Comparison of ENCODE assay signal across 23 mouse cellular contexts in the genomic region with DNA sequence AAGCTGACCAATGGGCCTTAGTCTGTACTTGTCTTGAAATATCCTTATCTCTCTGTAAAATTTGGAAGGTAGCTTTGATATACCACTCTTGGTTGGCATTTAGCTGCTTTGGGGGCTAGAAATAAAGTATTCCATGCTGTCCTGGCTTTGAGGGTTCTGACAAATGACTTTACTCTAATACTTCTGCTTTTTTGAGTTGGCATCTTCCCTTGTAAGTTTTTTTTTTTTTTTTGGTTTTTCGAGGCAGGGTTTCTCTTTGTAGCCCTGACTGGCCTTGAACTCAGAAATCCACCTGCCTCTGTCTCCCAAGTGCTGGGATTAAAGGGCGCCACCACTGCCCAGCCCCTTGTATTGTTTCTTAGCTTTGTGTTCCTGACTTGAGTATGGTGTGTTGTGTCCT. TPM values are rescaled to one million over a fixed set of nuclear protein-coding genes. Genes with fewer than 3 reads are reported as not detected.
A peak's percentile ranks its signal among the peaks of the same experiment; 100 is the strongest.
DNase-seq lines count a peak whose midpoint lies in the region; ATAC-seq and TF ChIP-seq lines count a peak whose summit lies in the region.
"Had no signal": no experiment of that assay in that cellular context is flagged by ENCODE, and none has a peak within 500 bp of the region (broad histone marks: within the 10 kb centered on the region; RNA-seq: fewer than 3 reads in every experiment).

No protein-coding gene starts in this region.

- no peaks in the 10 kb centered on the region for H3K27me3 ChIP-seq in MEL (ENCODE audit: control insufficient read depth in 1 of 2, insufficient read depth in 2 of 2, low read length in 2 of 2)
- no peaks in the 10 kb centered on the region for H3K27me3 ChIP-seq in kidney, embryonic 15.5 days
- H3K27me3 ChIP-seq in neural tube, embryonic 15.5 days (replicated peaks), result no peaks in the 10 kb centered on the region
- H3K27me3 ChIP-seq: embryonic facial prominence, embryonic 13.5 days; embryonic facial prominence, embryonic 15.5 days; Patski had no signal

- H3K4me1 ChIP-seq in MEL (ENCODE audit: control insufficient read depth in 1 of 2, insufficient read depth in 2 of 2, low read length in 2 of 2), result peaks cover 3 to 14% of the 10 kb centered on the region in 2 experiments
- H3K4me1 ChIP-seq in kidney, embryonic 15.5 days, result peaks cover 10% of the 10 kb centered on the region
- peaks cover 13% of the 10 kb centered on the region for H3K4me1 ChIP-seq in neural tube, embryonic 15.5 days

- no peak for TF ChIP-seq RAD21 in MEL (IDR thresholded peaks at IDR 0.05; ENCODE audit: low read depth, low read length)

- H3K36me3 ChIP-seq in MEL (ENCODE audit: control insufficient read depth in 1 of 2, insufficient read depth in 2 of 2, low read length in 2 of 2), result peaks cover 0 to 14% of the 10 kb centered on the region in 2 experiments; a peak in 2 of 4 replicates
- H3K36me3 ChIP-seq in kidney, embryonic 15.5 days, result no peaks in the 10 kb centered on the region
- no peaks in the 10 kb centered on the region for H3K36me3 ChIP-seq in neural tube, embryonic 15.5 days
- H3K36me3 ChIP-seq: embryonic facial prominence, embryonic 13.5 days; embryonic facial prominence, embryonic 15.5 days; forebrain, embryonic 10.5 days; forebrain, embryonic 12.5 days; G1E had no signal

- no peaks in the 10 kb centered on the region for H3K9me3 ChIP-seq in MEL (replicated peaks; ENCODE audit: insufficient read depth, low read length)
- H3K9me3 ChIP-seq in kidney, embryonic 15.5 days (replicated peaks), result no peaks in the 10 kb centered on the region
- H3K9me3 ChIP-seq in neural tube, embryonic 15.5 days (replicated peaks), result no peaks in the 10 kb centered on the region
- H3K9me3 ChIP-seq: embryonic facial prominence, embryonic 13.5 days; embryonic facial prominence, embryonic 15.5 days; forebrain, embryonic 10.5 days; forebrain, embryonic 12.5 days; G1E had no signal

- H3K9ac ChIP-seq in MEL (ENCODE audit: control insufficient read depth, low read depth, low read length, poor library complexity, severe bottlenecking), result no peak overlapping the region
- H3K9ac ChIP-seq in kidney, embryonic 15.5 days, result no peak overlapping the region
- no peak overlapping the region for H3K9ac ChIP-seq in neural tube, embryonic 15.5 days (replicated peaks)
- H3K9ac ChIP-seq: embryonic facial prominence, embryonic 13.5 days; embryonic facial prominence, embryonic 15.5 days; forebrain, embryonic 12.5 days had no signal

- TF ChIP-seq POLR2A in MEL (IDR thresholded peaks at IDR 0.05; ENCODE audit: control insufficient read depth in 1 of 2, insufficient read depth in 1 of 2, low read depth in 1 of 2, low read length in 2 of 2, poor library complexity in 1 of 2), result no peak

- no peak overlapping the region for H3K4me2 ChIP-seq in kidney, embryonic 15.5 days
- no peak overlapping the region for H3K4me2 ChIP-seq in neural tube, embryonic 15.5 days
- H3K4me2 ChIP-seq: embryonic facial prominence, embryonic 13.5 days; embryonic facial prominence, embryonic 15.5 days; forebrain, embryonic 12.5 days had no signal

- no peak overlapping the region for H3K4me3 ChIP-seq in MEL (ENCODE audit: control insufficient read depth in 1 of 2, insufficient read depth in 1 of 2, low read depth in 2 of 2, low read length in 2 of 2)
- H3K4me3 ChIP-seq in kidney, embryonic 15.5 days (replicated peaks), result no peak overlapping the region
- H3K4me3 ChIP-seq in neural tube, embryonic 15.5 days (replicated peaks), result no peak overlapping the region
- H3K4me3 ChIP-seq: embryonic facial prominence, embryonic 13.5 days; embryonic facial prominence, embryonic 15.5 days; erythroblast, embryonic 14.5 days; forebrain, embryonic 10.5 days; forebrain, embryonic 12.5 days had no signal

- no peak for TF ChIP-seq EP300 in MEL (IDR thresholded peaks at IDR 0.05; ENCODE audit: low read depth in 1 of 2, low read length in 2 of 2)

- 78% methylated on average over 2 of the region's 2 CpGs for WGBS in kidney, embryonic 15.5 days
- WGBS in neural tube, embryonic 15.5 days, result 72% methylated on average over 2 of the region's 2 CpGs

- TF ChIP-seq CTCF in MEL (IDR thresholded peaks at IDR 0.05 in 2 of 3, conservative IDR thresholded peaks at IDR 0.05 in 1 of 3; ENCODE audit: control insufficient read depth in 1 of 3, insufficient read depth in 1 of 3, low read depth in 2 of 3, low read length in 3 of 3, poor library complexity in 1 of 3, severe bottlenecking in 1 of 3), result no peak

- no peak overlapping the region for H3K27ac ChIP-seq in MEL (ENCODE audit: control insufficient read depth, low read depth, low read length)
- H3K27ac ChIP-seq in kidney, embryonic 15.5 days, result no peak overlapping the region
- H3K27ac ChIP-seq in neural tube, embryonic 15.5 days (replicated peaks), result no peak overlapping the region
- H3K27ac ChIP-seq: embryonic facial prominence, embryonic 13.5 days; embryonic facial prominence, embryonic 15.5 days; forebrain, embryonic 10.5 days; forebrain, embryonic 12.5 days had no signal

- no peaks in the 10 kb centered on the region for H3K79me2 ChIP-seq in MEL (ENCODE audit: control insufficient read depth, insufficient read depth, low read length, poor library complexity)

- DNase-seq in 416B (ENCODE audit: low read depth) (peak; percentile 40), MEL (ENCODE audit: low read depth, low spot score) (peak; percentile 59)
- DNase-seq: adrenal gland, adult 8-10 months; adrenal gland, postnatal 14 days; adrenal gland, postnatal 36 days; cerebellum, adult 11-12 months; cerebellum, adult 2 months; cerebellum, postnatal 10 days; cerebellum, postnatal 25 days; embryo, embryonic 11 days had no signal

- peak; percentile 30; the same call in 1 of the 2 replicates for ATAC-seq in common myeloid progenitor, adult 5-6 weeks (replicated peaks; ENCODE audit: low read depth, poor library complexity, severe bottlenecking)
- ATAC-seq in kidney, embryonic 15.5 days (replicated peaks; ENCODE audit: low FRiP score), result no peak
- ATAC-seq in neural tube, embryonic 15.5 days (ENCODE audit: low FRiP score), result no peak
- ATAC-seq: activated CD4-positive, CD25-positive, alpha-beta regulatory T cell, adult 4 months; forebrain, embryonic 14.5 days; forebrain, embryonic 16.5 days; Patski had no signal

TF ChIP-seq in MEL, 35 proteins besides CTCF, POLR2A, EP300 and RAD21:
- peak; percentile 91 for TF ChIP-seq ZNF384 (IDR thresholded peaks at IDR 0.05; ENCODE audit: low read depth, low read length)
- no peak for TF ChIP-seq MEF2A (IDR thresholded peaks at IDR 0.05; ENCODE audit: extremely low read depth, insufficient replicate concordance, low read depth, low read length, poor library complexity, severe bottlenecking)
- 0 out of 2 replicates have a peak, but pooled peaks have one; percentile 14 for TF ChIP-seq TBP (IDR thresholded peaks at IDR 0.05; ENCODE audit: low read depth, low read length)
TF ChIP-seq in MEL: peak in this region for 2.

RNA-seq across cellular contexts. Expression of a gene that starts 5.2 kb away (rescaled TPM):
- total RNA-seq in MEL (2012; rRNA removed), result 131 and 137 TPM in 2 replicates
- polyA plus RNA-seq in MEL (2012; ENCODE audit: insufficient read depth in 1 of 2, insufficient read length in 2 of 2, low read depth in 1 of 2, low replicate concordance in 2 of 2, missing spikeins in 1 of 2), result 100 to 1,000 TPM in 1 of 2 experiments, 10 to 100 TPM in 1; 91.1 to 115 TPM
- 90.6 and 98.5 TPM in 2 replicates for total RNA-seq in common myeloid progenitor, adult 5-6 weeks (2017)
- polyA plus RNA-seq in kidney, embryonic 15.5 days (2015; fragmentation: Nextera tagmentation; extraction: Ambion mirVana), result 108 and 121 TPM in 2 replicates
- 100 and 103 TPM in 2 replicates for polyA plus RNA-seq in neural tube, embryonic 15.5 days (2015; fragmentation: Nextera tagmentation; extraction: Ambion mirVana)

RNA-seq across cellular contexts. Expression of a gene that starts 23.3 kb away (rescaled TPM):
- 4.0 and 4.1 TPM in 2 replicates for total RNA-seq in MEL (2012; rRNA removed)
- 10 to 100 TPM in 1 of 2 experiments, not detected in 1; 20.5 TPM for polyA plus RNA-seq in MEL (2012; ENCODE audit: insufficient read depth in 1 of 2, insufficient read length in 2 of 2, low read depth in 1 of 2, low replicate concordance in 2 of 2, missing spikeins in 1 of 2)
- total RNA-seq in common myeloid progenitor, adult 5-6 weeks (2017), result 4.6 and 6.9 TPM in 2 replicates
- 25.0 and 27.9 TPM in 2 replicates for polyA plus RNA-seq in kidney, embryonic 15.5 days (2015; fragmentation: Nextera tagmentation; extraction: Ambion mirVana)
- polyA plus RNA-seq in neural tube, embryonic 15.5 days (2015; fragmentation: Nextera tagmentation; extraction: Ambion mirVana), result 32.2 and 34.2 TPM in 2 replicates

RNA-seq across cellular contexts. Expression of a gene that starts 41.8 kb away (rescaled TPM):
- total RNA-seq in MEL (2012; rRNA removed), result 185 and 199 TPM in 2 replicates
- polyA plus RNA-seq in MEL (2012; ENCODE audit: insufficient read depth in 1 of 2, insufficient read length in 2 of 2, low read depth in 1 of 2, low replicate concordance in 2 of 2, missing spikeins in 1 of 2), result 1,000 to 10,000 TPM in 1 of 2 experiments, 100 to 1,000 TPM in 1; 312 to 1,810 TPM
- total RNA-seq in common myeloid progenitor, adult 5-6 weeks (2017), result 158 and 165 TPM in 2 replicates
- 633 and 651 TPM in 2 replicates for polyA plus RNA-seq in kidney, embryonic 15.5 days (2015; fragmentation: Nextera tagmentation; extraction: Ambion mirVana)
- polyA plus RNA-seq in neural tube, embryonic 15.5 days (2015; fragmentation: Nextera tagmentation; extraction: Ambion mirVana), result 1,083 and 1,151 TPM in 2 replicates

RNA-seq across cellular contexts. Expression of a gene that starts 54.9 kb away (rescaled TPM):
- total RNA-seq in MEL (2012; rRNA removed), result 42.0 and 46.5 TPM in 2 replicates
- polyA plus RNA-seq in MEL (2012; ENCODE audit: insufficient read depth in 1 of 2, insufficient read length in 2 of 2, low read depth in 1 of 2, low replicate concordance in 2 of 2, missing spikeins in 1 of 2), result 10 to 100 TPM in 1 of 2 experiments, not detected in 1; 79.6 TPM
- 47.9 and 57.6 TPM in 2 replicates for total RNA-seq in common myeloid progenitor, adult 5-6 weeks (2017)
- 52.6 and 64.5 TPM in 2 replicates for polyA plus RNA-seq in kidney, embryonic 15.5 days (2015; fragmentation: Nextera tagmentation; extraction: Ambion mirVana)
- polyA plus RNA-seq in neural tube, embryonic 15.5 days (2015; fragmentation: Nextera tagmentation; extraction: Ambion mirVana), result 91.1 and 93.2 TPM in 2 replicates
